Mouse (Mus musculus): Measurements from ENCODE around the gene Lrrc25. TPM values are rescaled to one million over a fixed set of nuclear protein-coding genes. Genes with fewer than 3 reads are reported as not detected.
"Not testable (repeated sequence)": the region's sequence is repeated elsewhere in the genome, so short reads cannot be mapped to it uniquely, and the experiment has no call there.

Gene Lrrc25
- 1 to 10 TPM; 1.4 to 1.5 TPM for total RNA-seq (2021)

DNA sequence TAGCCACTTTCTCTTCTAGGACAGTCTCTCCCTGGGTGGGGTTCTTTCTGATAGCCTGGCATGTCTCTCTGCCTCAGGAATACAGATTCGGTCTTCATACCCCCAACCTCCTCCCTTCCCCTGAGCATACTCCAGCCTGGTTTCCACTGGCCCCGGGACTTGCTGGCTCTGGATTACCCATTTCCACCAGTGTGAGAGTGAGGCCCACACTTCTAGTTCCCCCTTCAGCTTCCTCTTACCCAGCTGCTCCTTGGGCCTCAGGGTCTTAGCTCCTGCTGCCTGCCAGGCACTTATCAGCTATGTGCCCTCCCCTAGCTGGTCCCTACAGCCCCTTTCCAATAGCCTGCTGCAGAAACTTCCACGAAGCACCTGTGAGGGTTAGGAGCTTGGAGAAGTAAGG is at the start of gene Lrrc25:
TSS of gene Lrrc25 (plus strand) at position 262 of the 400 bp plus-strand sequence.
- intact Hi-C loops (cut with DNase I): no loop called here

DNA sequence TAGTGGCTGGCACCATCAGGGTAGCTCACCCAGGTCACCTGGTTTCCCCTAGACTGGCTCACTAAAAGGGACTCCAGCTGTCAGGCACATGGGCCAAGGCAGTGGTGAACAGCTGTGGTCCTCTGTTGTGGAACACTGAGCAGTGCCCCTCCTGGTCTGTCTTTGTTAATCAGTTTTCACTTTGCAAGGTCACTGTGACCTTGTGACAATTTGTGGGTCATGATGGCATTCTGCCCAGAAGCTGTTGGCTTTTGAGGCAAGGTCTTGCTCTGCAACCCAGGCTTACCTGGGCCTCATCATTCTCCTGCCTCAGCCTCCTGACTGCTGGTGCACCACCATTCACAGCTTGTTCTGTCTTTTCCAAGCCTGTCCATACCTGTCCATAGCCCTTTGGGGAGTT is 45.6 kb upstream of the Lrrc25 start:
- DNase-seq (ENCODE audit: low spot score): no peak
- intact Hi-C loops (cut with DNase I): no loop called here

More for the DNA sequence above, at the start of gene Lrrc25:
- DNase-seq (ENCODE audit: low spot score): no peak

DNA sequence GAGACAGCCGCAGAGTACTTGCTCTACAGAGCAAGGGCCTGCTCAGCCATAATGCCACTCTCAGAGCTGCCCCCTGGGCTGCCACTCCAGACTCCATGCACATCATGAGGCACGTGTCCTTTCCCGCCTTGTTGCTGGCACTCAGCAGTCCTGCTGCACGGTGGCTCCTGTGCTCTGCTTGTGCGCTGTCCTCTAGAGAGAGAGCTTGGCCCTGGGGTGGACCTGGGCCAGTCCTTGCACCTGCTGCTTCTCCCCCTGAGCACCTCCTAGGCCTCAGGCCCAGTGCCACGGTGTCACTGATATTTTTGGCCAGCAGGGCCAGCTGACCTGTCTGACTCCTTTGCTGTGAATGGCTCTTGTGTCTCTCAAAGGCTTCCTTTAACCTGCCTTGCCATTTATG is 45.0 kb upstream of the Lrrc25 start:
- intact Hi-C loops (cut with DNase I): no loop called here
- peak; percentile 63 for DNase-seq (ENCODE audit: low spot score)

DNA sequence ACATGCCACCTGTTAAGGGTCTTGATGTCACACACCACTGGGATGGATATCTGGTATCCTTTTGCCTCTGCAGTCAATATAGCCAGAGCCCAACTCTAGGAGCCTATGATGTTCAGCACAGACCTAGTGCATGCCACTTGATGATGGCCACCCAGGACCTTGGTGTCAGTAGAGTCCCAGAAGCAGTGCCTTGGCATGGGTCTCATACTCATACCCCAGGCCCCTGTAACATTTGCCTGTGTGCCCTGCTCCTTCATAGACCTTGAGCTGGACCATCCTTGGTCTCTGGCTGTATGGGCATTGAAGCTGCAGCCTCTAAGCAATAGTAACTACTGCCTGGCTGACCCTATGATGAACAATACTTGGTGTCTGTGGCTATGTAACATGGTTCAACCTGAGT is 41.7 kb upstream of the Lrrc25 start:
- intact Hi-C loops (cut with DNase I): no loop called here
- no peak for DNase-seq (ENCODE audit: low spot score)

DNA sequence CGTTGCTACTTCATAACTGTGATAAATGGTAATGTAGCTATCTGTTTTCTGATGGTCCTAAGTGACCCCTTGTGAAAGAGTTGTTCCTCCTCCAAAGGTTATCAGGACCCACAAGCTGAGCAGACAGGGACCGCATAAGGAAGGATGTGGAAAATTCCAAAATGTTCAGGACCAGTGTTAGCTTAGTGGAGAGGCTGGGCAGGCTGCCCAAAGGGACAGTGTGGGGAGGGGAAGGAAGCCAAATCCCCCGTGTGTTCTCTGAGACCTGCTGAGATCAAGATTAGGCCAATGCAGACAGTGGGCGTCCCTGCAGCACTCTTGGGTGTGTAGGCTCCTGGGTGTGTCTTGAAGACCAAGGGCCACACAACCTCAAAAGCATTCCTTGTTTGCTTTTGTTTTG is 41.0 kb upstream of the Lrrc25 start:
- intact Hi-C loops (cut with DNase I): no loop called here
- peak; percentile 67 for DNase-seq (ENCODE audit: low spot score)

DNA sequence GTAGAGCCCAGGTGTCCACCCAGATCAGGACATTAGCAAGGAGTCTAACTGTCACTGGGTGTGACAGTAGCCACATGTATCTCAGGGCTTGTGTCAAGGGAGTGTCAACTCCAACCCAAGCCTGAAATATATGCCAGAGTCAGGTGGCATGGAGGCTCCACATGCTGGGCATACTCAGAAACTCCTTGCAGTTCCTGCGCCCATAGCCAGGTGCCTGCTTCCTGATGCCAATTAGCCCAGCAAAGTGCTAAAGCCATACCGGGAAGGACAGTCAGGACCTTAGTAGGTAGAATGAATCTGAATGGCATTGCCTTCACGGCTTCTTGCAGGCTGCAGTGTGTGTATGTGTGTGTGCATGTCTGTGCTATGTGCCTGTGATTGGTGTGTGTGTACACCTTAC is 38.7 kb upstream of the Lrrc25 start:
- DNase-seq (ENCODE audit: low spot score): no peak
- intact Hi-C loops (cut with DNase I): no loop called here

DNA sequence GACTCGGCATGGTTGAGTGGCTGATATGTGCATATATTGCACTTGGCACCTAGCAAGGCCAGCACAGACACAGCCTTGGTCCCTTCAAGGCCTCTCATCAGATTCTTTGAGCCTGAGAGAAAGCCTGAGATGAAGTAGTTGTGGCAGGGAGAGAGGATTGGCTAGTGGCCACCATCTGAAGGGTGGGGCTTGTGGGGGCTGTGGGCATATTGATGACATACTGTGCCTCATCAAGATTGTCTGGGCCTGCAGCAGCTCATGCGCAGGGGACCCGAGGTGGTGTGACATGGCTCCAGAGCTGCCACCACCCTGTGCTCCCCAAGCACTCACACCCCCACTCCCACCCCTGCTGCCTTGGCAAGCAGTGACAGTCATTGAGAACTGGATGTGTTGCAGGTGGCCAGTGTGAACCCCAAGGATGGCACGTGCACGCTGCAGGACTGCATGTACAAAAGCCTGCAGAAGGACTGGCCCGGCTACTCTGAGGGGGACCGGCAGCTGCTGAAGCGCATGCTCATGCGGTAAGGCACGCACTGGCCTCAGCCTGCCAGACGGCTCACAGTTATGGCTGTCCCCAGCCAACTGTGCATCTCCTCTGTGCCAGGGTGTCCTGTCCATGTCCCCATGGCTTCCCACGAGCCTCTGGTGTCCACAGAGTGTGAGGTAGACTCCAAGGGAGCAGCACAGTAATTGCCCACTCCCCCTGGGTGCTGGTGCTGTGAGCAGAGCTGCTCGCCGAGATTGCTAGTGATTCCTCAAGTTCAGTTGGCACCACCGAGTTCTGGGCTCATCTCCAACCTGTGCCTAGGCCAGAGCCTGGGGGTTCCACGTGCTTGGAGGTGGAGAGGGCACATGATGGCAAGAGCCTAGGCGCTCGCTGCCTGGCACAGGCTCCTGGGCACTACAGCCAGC is 32.2 kb upstream of the Lrrc25 start:
- intact Hi-C loops (cut with DNase I): loop anchor here (10.0 kb wide), 1 partner anchor 199 kb away; no protein-coding TSS in a partner anchor

DNA sequence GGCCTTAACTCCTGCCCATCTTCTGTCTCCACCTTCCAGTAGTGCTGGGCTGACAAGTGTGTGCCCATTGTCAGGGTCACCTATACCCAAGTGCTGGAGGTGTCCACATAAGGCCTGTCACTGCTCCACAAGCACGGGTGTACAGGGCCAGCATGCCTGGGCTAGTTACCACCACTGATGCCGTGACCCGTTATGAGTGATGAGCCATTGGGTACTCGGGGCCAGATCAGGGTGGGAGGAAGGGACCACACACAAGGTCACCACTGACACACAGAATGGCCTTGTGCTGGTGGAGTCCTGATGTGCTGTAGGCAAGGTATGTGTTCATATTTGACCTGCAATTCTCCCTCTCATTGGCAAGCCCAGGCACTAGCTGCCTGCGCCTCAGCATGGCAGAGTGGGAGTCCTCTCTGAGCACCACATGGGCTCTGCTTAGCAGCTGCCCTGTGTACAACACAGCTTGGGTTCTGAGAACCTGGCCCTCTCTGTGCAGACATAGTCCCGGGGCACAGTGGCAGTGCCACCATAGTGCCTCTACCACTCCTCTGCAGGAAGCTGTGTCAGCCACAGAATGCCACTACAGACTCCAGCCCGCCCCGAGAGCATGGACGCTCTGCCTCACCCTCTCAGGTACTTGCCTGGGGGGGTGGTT is 31.2 kb upstream of the Lrrc25 start:
- DNase-seq (ENCODE audit: low spot score): no peak
- intact Hi-C loops (cut with DNase I): loop anchor here (1.0 to 10.0 kb wide), 2 partner anchors 24 to 200 kb away; no protein-coding TSS in a partner anchor

More for the DNA sequence above, 32.2 kb upstream of the Lrrc25 start:
- DNase-seq (ENCODE audit: low spot score): no peak

DNA sequence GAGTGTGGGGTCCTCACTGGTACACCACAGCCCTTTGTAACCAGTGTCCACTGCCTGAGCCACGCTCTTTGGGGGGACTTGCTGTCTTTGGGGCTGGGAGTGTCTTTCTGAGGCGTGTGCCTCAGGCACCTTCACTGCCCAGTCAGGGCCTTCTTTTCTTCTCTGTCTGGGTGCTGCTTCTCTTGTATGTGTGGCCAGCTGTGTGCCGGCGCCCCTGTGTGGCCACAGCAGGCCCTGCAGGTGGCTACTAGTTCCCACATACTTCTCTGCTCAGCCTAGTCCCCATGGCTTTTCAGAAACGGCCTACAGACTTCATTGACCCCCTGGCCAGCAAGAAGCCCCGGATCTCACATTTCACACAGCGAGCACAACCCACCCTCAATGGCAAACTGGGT is 30.7 kb upstream of the Lrrc25 start:
- peak; percentile 56 for DNase-seq (ENCODE audit: low spot score)

DNA sequence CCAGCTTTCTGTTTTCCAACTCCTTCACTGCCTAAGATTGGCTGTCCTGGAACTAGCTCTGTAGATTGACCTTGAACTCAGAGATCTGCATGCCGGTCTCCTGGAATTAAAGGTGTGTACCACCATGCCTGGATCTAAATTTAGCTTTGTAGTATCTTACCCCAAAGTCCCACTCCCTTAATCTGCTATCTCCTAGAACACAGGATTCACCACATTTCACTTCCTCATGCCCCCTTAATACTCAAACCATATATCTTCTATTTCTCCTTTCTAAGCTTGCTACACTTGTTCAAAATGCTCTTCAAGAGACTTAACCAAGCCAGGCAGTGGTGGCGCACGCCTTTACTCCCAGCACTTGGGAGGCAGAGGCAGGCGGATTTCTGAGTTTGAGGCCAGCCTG is 28.0 kb upstream of the Lrrc25 start:
- intact Hi-C loops (cut with DNase I): loop anchor here (10.0 kb wide), 1 partner anchor 203 kb away; no protein-coding TSS in a partner anchor
- not testable (repeated sequence) for DNase-seq (ENCODE audit: low spot score)

More for the DNA sequence above, 30.7 kb upstream of the Lrrc25 start:
- intact Hi-C loops (cut with DNase I): loop anchor here (1.0 to 10.0 kb wide), 2 partner anchors 25 to 200 kb away; no protein-coding TSS in a partner anchor

DNA sequence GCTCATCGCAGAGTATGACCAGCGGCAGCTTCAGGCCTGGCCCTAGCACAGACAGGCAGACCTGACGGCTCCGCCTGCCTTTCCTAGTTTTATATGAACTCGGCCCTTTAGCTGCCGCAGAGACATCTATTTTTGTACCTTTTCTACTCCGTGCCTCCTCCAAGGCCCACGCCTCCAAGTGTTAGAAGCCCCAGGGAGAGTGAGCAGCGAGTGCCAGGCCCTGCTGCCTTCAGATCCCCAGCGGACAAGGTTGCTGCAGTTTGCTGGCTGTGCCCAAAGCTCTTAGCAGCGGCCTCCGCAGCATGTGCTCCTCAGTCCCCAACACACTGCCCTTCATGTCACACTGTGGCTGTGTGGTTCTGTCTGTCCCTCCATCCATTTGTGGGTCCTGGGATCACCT is 24.4 kb upstream of the Lrrc25 start:
- intact Hi-C loops (cut with DNase I): loop anchor here (10.0 kb wide), 1 partner anchor 47 kb away; no protein-coding TSS in a partner anchor

DNA sequence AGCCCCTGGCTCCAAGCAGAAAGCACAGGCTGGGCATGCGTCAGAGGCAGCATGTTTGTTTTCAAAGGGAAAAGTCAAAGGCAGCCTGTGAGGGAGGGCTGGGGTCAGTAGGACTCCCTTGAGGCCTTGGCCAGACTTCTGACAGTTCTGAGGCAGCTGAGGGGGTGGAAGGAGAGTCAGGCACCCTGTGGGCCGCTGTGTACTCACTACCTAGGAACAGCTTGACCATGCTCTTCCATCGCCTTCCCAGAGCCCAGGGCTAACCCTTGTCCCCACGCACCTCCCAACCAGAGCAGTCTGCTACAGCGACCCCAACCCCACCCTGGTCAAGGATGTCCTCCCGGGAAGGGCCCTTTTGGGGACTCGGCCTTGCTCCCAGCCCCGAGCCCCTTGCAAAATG is 22.8 kb upstream of the Lrrc25 start:
- DNase-seq (ENCODE audit: low spot score): no peak

More for the DNA sequence above, 24.4 kb upstream of the Lrrc25 start:
- DNase-seq (ENCODE audit: low spot score): no peak

DNA sequence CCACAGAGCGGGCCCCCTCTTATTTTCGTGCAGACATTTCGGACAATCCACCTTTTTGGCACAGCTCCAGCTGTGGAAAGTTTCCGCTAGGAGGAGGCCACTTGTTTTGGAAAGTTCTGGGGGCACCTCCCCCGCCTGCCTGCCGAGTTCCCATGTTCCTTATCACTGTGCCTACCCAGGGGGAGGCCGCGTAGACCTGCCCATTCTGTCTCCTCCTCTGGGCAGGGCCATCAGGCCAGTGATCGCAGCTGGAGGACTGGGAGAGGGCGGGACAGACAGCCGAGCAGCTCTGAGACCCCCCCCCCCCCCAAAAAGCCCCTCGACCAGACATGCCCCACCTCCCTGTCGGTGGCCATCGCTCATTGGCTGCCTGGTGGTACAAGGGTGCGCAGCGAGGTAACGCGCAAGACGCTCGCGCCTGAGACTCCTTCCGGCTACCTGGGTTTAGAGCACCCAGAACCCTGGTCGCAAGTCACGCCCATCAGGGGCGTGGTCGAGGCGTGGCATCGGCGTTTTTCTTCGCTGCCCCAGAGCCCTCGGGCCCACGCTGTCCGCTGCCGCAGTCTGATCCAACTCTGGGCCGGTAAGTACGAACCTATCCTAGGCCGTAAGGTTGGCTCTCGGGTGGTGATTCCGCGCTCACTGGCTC is 21.9 kb upstream of the Lrrc25 start, which contains the start of gene Isyna1:
TSS of gene Isyna1 (plus strand) at position 413 of the 649 bp plus-strand sequence.
- intact Hi-C loops (cut with DNase I): loop anchor here (10.0 kb wide), 1 partner anchor 49 kb away; no protein-coding TSS in a partner anchor
- DNase-seq (ENCODE audit: low spot score): peak; percentile 80

More for the DNA sequence above, 22.8 kb upstream of the Lrrc25 start:
- intact Hi-C loops (cut with DNase I): loop anchor here (10.0 kb wide), 1 partner anchor 48 kb away; no protein-coding TSS in a partner anchor

DNA sequence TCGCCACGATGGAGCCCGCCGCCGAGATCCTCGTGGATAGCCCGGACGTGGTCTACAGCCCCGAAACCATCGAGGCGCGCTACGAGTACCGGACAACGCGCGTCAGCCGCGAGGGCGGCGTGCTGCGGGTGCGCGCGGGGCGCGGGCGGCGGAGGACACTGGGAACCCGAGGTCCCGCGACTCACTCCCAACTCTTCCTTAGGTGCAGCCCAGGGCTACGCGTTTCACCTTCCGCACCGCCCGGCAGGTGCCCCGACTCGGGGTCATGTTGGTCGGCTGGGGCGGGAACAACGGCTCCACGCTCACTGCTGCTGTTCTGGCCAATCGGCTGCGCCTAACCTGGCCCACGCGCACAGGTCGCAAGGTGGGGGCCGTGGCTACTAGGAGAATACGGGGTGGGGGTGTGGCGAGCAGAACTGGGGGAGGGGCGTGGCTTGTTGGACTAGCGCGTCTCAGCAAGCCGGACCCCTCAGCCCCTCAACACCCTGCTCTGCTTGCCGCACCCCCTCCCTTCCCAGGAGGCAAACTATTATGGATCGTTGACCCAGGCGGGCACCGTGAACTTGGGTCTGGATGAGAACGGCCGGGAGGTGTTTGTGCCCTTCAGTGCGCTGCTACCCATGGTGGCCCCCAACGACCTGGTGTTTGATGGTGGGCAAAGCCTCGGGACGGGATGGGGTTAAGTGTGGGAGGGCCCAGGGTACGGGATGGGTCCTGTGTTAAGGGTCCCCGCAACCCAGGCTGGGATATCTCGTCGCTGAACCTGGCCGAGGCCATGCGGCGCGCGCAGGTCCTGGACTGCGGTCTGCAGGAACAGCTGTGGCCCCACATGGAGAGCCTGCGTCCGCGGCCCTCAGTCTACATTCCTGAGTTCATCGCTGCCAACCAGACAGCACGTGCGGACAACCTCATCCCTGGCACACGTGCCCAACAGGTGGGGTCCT is 21.1 kb upstream of the Lrrc25 start:
- DNase-seq (ENCODE audit: low spot score): no peak
- intact Hi-C loops (cut with DNase I): loop anchor here (10.0 kb wide), 1 partner anchor 50 kb away; no protein-coding TSS in a partner anchor

DNA sequence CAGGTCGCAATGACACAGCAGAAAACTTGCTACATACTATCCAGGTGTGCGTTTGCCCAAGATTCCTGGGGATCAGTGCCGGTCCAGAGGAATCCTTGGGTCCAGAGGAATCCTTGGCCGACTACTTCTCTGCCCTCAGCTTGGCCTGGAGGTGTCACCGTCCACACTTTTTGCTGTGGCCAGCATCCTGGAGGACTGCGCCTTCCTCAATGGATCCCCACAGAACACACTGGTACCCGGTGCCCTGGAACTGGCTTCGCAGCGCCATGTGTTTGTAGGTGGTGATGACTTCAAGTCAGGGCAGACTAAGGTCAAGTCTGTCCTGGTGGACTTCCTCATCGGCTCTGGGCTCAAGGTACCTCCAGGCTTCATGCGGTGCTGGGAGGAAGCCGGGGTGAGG is 20.1 kb upstream of the Lrrc25 start:
- intact Hi-C loops (cut with DNase I): loop anchor here (10.0 kb wide), 1 partner anchor 51 kb away; no protein-coding TSS in a partner anchor
- no peak for DNase-seq (ENCODE audit: low spot score)

DNA sequence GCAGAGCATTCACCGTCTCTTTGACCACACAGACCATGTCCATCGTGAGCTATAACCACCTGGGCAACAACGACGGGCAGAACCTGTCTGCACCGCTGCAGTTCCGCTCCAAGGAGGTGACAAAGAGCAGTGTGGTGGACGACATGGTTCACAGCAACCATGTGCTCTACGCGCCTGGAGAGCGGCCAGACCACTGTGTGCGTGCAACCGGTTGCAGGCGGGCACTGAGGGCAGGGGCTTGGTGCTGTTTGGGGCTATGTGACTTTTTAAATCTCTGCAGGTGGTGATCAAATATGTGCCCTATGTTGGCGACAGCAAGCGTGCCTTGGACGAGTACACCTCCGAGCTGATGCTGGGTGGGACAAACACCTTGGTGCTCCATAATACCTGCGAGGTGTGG is 19.7 kb upstream of the Lrrc25 start:
- DNase-seq (ENCODE audit: low spot score): no peak
- intact Hi-C loops (cut with DNase I): loop anchor here (10.0 kb wide), 1 partner anchor 51 kb away; no protein-coding TSS in a partner anchor

DNA sequence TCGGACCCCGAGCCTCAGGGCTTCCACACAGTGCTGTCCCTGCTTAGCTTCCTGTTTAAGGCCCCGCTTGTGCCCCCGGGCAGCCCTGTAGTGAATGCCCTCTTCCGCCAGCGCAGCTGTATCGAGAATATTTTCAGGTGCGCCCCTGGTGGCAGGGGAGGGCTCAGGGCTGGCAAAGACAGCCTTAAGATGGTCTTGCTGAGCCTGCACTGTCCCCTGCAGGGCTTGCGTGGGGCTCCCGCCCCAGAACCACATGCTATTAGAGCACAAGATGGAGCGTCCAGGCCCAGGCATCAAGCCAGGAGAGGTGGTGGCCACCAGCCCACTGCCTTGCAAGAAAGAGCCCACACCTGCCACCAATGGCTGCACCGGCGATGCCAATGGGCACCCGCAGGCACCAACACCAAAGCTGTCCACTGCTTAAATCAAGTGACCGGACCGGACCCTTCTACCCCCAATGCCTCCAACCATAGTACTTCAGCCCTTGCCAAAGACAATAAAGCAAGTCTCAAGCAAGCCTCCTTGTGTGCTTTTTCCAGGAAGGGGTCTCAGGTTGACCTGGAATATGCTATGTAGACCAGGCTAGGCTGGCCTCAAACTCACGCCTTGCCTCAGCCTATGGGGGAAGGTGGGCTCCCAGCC is 19.1 kb upstream of the Lrrc25 start:
- DNase-seq (ENCODE audit: low spot score): no peak

More for the DNA sequence above, 19.1 kb upstream of the Lrrc25 start:
- intact Hi-C loops (cut with DNase I): loop anchor here (10.0 kb wide), 1 partner anchor 52 kb away; no protein-coding TSS in a partner anchor
